Mouse (Mus musculus): ENCODE results near the gene Ctrb1. TPM values are rescaled to one million over a fixed set of nuclear protein-coding genes. Genes with fewer than 3 reads are reported as not detected.

The Ctrb1 gene
- polyA plus RNA-seq, 1 experiment from 2014 or later, result 58.8 TPM

- H3K9me3 ChIP-seq (replicated peaks; ENCODE audit: control insufficient read depth, low read length), result no peaks in the 10 kb centered on the region
- no peak overlapping the region for H3K9ac ChIP-seq (ENCODE audit: low read depth, low read length)
- H3K36me3 ChIP-seq (ENCODE audit: control insufficient read depth, insufficient read depth), result no peaks in the 10 kb centered on the region
- H3K4me3 ChIP-seq (ENCODE audit: low read depth, low read length), result no peak overlapping the region
- no peak overlapping the region for H3K4me2 ChIP-seq (ENCODE audit: low read depth, low read length)
- peaks cover 3% of the 10 kb centered on the region for H3K4me1 ChIP-seq (ENCODE audit: control insufficient read depth, low read depth, low read length)
- WGBS (ENCODE audit: insufficient replicate concordance), result 61% methylated on average over 5 of the region's 5 CpGs
- no peak for ATAC-seq (ENCODE audit: low read depth)
- H3K27me3 ChIP-seq (ENCODE audit: control insufficient read depth, insufficient read depth, low read depth, low read length), result no peaks in the 10 kb centered on the region
- no peak overlapping the region for H3K27ac ChIP-seq (ENCODE audit: low read length)
These were observed 9.9 kb upstream of the Ctrb1 start for GRCm38 (mm10) chr8:111700740-111701139.

- H3K27me3 ChIP-seq (ENCODE audit: control insufficient read depth, insufficient read depth, low read depth, low read length), result no peaks in the 10 kb centered on the region
- H3K9me3 ChIP-seq (replicated peaks; ENCODE audit: control insufficient read depth, low read length), result no peaks in the 10 kb centered on the region
- no peak overlapping the region for H3K27ac ChIP-seq (ENCODE audit: low read length)
- no peak overlapping the region for H3K4me3 ChIP-seq (ENCODE audit: low read depth, low read length)
- H3K9ac ChIP-seq (ENCODE audit: low read depth, low read length), result no peak overlapping the region
- no peaks in the 10 kb centered on the region for H3K36me3 ChIP-seq (ENCODE audit: control insufficient read depth, insufficient read depth)
- WGBS (ENCODE audit: insufficient replicate concordance), result 57% methylated on average over 3 of the region's 3 CpGs
- H3K4me1 ChIP-seq (ENCODE audit: control insufficient read depth, low read depth, low read length), result peaks cover 3% of the 10 kb centered on the region
- no peak for ATAC-seq (ENCODE audit: low read depth)
- H3K4me2 ChIP-seq (ENCODE audit: low read depth, low read length), result no peak overlapping the region
These were observed 9.4 kb upstream of the Ctrb1 start for GRCm38 (mm10) chr8:111700201-111700600.

- WGBS (ENCODE audit: insufficient replicate concordance), result 24% methylated on average over 1 of the region's 1 CpGs
- ATAC-seq (ENCODE audit: low read depth), result no peak
These were observed 8.2 kb upstream of the Ctrb1 start for GRCm38 (mm10) chr8:111699035-111699434.

GRCm38 (mm10) chr8:111697655-111698054 lies 6.8 kb upstream of the Ctrb1 start:
- Histone ChIP-seq H3K9me3 (replicated peaks; ENCODE audit: control insufficient read depth, low read length) (no peaks in the 10 kb centered on the region), H3K27ac (ENCODE audit: low read length) (no peak overlapping the region), H3K4me2 (ENCODE audit: low read depth, low read length) (no peak overlapping the region), H3K4me1 (ENCODE audit: control insufficient read depth, low read depth, low read length) (no peaks in the 10 kb centered on the region; the same call in 1 of the 2 replicates), H3K36me3 (ENCODE audit: control insufficient read depth, insufficient read depth) (no peaks in the 10 kb centered on the region), H3K27me3 (ENCODE audit: control insufficient read depth, insufficient read depth, low read depth, low read length) (no peaks in the 10 kb centered on the region), H3K9ac (ENCODE audit: low read depth, low read length) (no peak overlapping the region), H3K4me3 (ENCODE audit: low read depth, low read length) (no peak overlapping the region)
- no peak for ATAC-seq (ENCODE audit: low read depth)
- WGBS (ENCODE audit: insufficient replicate concordance), result 62% methylated on average over 10 of the region's 10 CpGs

More at GRCm38 (mm10) chr8:111699035-111699434, 8.2 kb upstream of the Ctrb1 start:
- H3K4me2 ChIP-seq (ENCODE audit: low read depth, low read length), result no peak overlapping the region
- no peaks in the 10 kb centered on the region; the same call in 1 of the 2 replicates for H3K4me1 ChIP-seq (ENCODE audit: control insufficient read depth, low read depth, low read length)
- no peak overlapping the region for H3K9ac ChIP-seq (ENCODE audit: low read depth, low read length)
- H3K4me3 ChIP-seq (ENCODE audit: low read depth, low read length), result no peak overlapping the region
- no peaks in the 10 kb centered on the region for H3K27me3 ChIP-seq (ENCODE audit: control insufficient read depth, insufficient read depth, low read depth, low read length)
- H3K36me3 ChIP-seq (ENCODE audit: control insufficient read depth, insufficient read depth), result no peaks in the 10 kb centered on the region
- no peaks in the 10 kb centered on the region for H3K9me3 ChIP-seq (replicated peaks; ENCODE audit: control insufficient read depth, low read length)
- no peak overlapping the region for H3K27ac ChIP-seq (ENCODE audit: low read length)

- Histone ChIP-seq H3K27ac (ENCODE audit: low read length) (no peak overlapping the region), H3K9me3 (replicated peaks; ENCODE audit: control insufficient read depth, low read length) (no peaks in the 10 kb centered on the region), H3K4me2 (ENCODE audit: low read depth, low read length) (no peak overlapping the region), H3K9ac (ENCODE audit: low read depth, low read length) (no peak overlapping the region), H3K36me3 (ENCODE audit: control insufficient read depth, insufficient read depth) (no peaks in the 10 kb centered on the region), H3K4me3 (ENCODE audit: low read depth, low read length) (no peak overlapping the region), H3K27me3 (ENCODE audit: control insufficient read depth, insufficient read depth, low read depth, low read length) (no peaks in the 10 kb centered on the region), H3K4me1 (ENCODE audit: control insufficient read depth, low read depth, low read length) (no peaks in the 10 kb centered on the region)
- 35% methylated on average over 7 of the region's 7 CpGs for WGBS (ENCODE audit: insufficient replicate concordance)
- no peak for ATAC-seq (ENCODE audit: low read depth)
These were observed 4.6 kb upstream of the Ctrb1 start for GRCm38 (mm10) chr8:111695441-111695840.

- no peak overlapping the region for H3K4me2 ChIP-seq (ENCODE audit: low read depth, low read length)
- WGBS (ENCODE audit: insufficient replicate concordance), result 43% methylated on average over 6 of the region's 6 CpGs
- no peak overlapping the region for H3K4me3 ChIP-seq (ENCODE audit: low read depth, low read length)
- no peak overlapping the region for H3K9ac ChIP-seq (ENCODE audit: low read depth, low read length)
- no peaks in the 10 kb centered on the region for H3K4me1 ChIP-seq (ENCODE audit: control insufficient read depth, low read depth, low read length)
- no peaks in the 10 kb centered on the region for H3K9me3 ChIP-seq (replicated peaks; ENCODE audit: control insufficient read depth, low read length)
- H3K27ac ChIP-seq (ENCODE audit: low read length), result no peak overlapping the region
- H3K27me3 ChIP-seq (ENCODE audit: control insufficient read depth, insufficient read depth, low read depth, low read length), result no peaks in the 10 kb centered on the region
- H3K36me3 ChIP-seq (ENCODE audit: control insufficient read depth, insufficient read depth), result no peaks in the 10 kb centered on the region
- ATAC-seq (ENCODE audit: low read depth), result no peak
These were observed 2.5 kb upstream of the Ctrb1 start for GRCm38 (mm10) chr8:111693261-111693741.

- Histone ChIP-seq H3K9me3 (replicated peaks; ENCODE audit: control insufficient read depth, low read length) (no peaks in the 10 kb centered on the region), H3K27ac (ENCODE audit: low read length) (no peak overlapping the region), H3K9ac (ENCODE audit: low read depth, low read length) (no peak overlapping the region), H3K36me3 (ENCODE audit: control insufficient read depth, insufficient read depth) (no peaks in the 10 kb centered on the region), H3K27me3 (ENCODE audit: control insufficient read depth, insufficient read depth, low read depth, low read length) (no peaks in the 10 kb centered on the region), H3K4me2 (ENCODE audit: low read depth, low read length) (no peak overlapping the region), H3K4me1 (ENCODE audit: control insufficient read depth, low read depth, low read length) (no peaks in the 10 kb centered on the region), H3K4me3 (ENCODE audit: low read depth, low read length) (no peak overlapping the region)
- ATAC-seq (ENCODE audit: low read depth), result no peak
- WGBS (ENCODE audit: insufficient replicate concordance), result 67% methylated on average over 13 of the region's 13 CpGs
These were observed 3.9 kb downstream of the Ctrb1 start for GRCm38 (mm10) chr8:111686881-111687280.

GRCm38 (mm10) chr8:111682521-111682920 lies 8.3 kb downstream of the Ctrb1 start:
- Histone ChIP-seq H3K27me3 (ENCODE audit: control insufficient read depth, insufficient read depth, low read depth, low read length) (no peaks in the 10 kb centered on the region; the same call in 1 of the 2 replicates), H3K36me3 (ENCODE audit: control insufficient read depth, insufficient read depth) (no peaks in the 10 kb centered on the region), H3K9me3 (replicated peaks; ENCODE audit: control insufficient read depth, low read length) (no peaks in the 10 kb centered on the region), H3K27ac (ENCODE audit: low read length) (no peak overlapping the region), H3K4me1 (ENCODE audit: control insufficient read depth, low read depth, low read length) (no peaks in the 10 kb centered on the region), H3K4me3 (ENCODE audit: low read depth, low read length) (no peak overlapping the region), H3K4me2 (ENCODE audit: low read depth, low read length) (no peak overlapping the region), H3K9ac (ENCODE audit: low read depth, low read length) (no peak overlapping the region)
- no peak for ATAC-seq (ENCODE audit: low read depth)
- 22% methylated on average over 9 of the region's 9 CpGs for WGBS (ENCODE audit: insufficient replicate concordance)

- H3K4me2 ChIP-seq (ENCODE audit: low read depth, low read length), result no peak overlapping the region
- ATAC-seq (ENCODE audit: low read depth), result no peak
- no peaks in the 10 kb centered on the region for H3K4me1 ChIP-seq (ENCODE audit: control insufficient read depth, low read depth, low read length)
These were observed 9.7 kb downstream of the Ctrb1 start for GRCm38 (mm10) chr8:111681153-111681552.

More at GRCm38 (mm10) chr8:111681153-111681552, 9.7 kb downstream of the Ctrb1 start:
- Histone ChIP-seq H3K9ac (ENCODE audit: low read depth, low read length) (no peak overlapping the region), H3K4me3 (ENCODE audit: low read depth, low read length) (no peak overlapping the region), H3K27ac (ENCODE audit: low read length) (no peak overlapping the region), H3K27me3 (ENCODE audit: control insufficient read depth, insufficient read depth, low read depth, low read length) (no peaks in the 10 kb centered on the region; the same call in 1 of the 2 replicates), H3K9me3 (replicated peaks; ENCODE audit: control insufficient read depth, low read length) (no peaks in the 10 kb centered on the region), H3K36me3 (ENCODE audit: control insufficient read depth, insufficient read depth) (no peaks in the 10 kb centered on the region)
- WGBS (ENCODE audit: insufficient replicate concordance), result 63% methylated on average over 11 of the region's 11 CpGs

Data from liver, embryonic 16.5 days (tissue).